Mouse (Mus musculus) liver, adult 2 months (tissue): ENCODE data around the gene Gm20388. TPM values are rescaled to one million over a fixed set of nuclear protein-coding genes. Genes with fewer than 3 reads are reported as not detected.
A peak's percentile ranks its signal among the peaks of the same experiment; 100 is the strongest.

Source experiments
- DNase-seq: peaks from one replicate; pipeline ENCODE4 v3.0.0-alpha.2; 2011; ENCODE audit warnings: low read depth, low spot score; ENCODE audit errors: extremely low read depth
- H3K27ac ChIP-seq: fragments of 200-500 bp; replicated peaks from 2 replicates; pipeline ENCODE4 v1.5.1; 2012; ENCODE audit warnings: low read depth, mild to moderate bottlenecking, control low read depth, inconsistent platforms, low read length; ENCODE audit not compliant: insufficient read depth
- H3K27me3 ChIP-seq: fragments of 200-500 bp; 2 replicates; pipeline ENCODE4 v1.6.1; 2012; ENCODE audit warnings: mild to moderate bottlenecking, moderate library complexity, low read length, inconsistent platforms; ENCODE audit not compliant: control insufficient read depth, insufficient read depth
- H3K36me3 ChIP-seq: fragments of 200-500 bp; 2 replicates; pipeline ENCODE4 v1.6.1; 2012; ENCODE audit warnings: low read length, inconsistent platforms; ENCODE audit not compliant: control insufficient read depth, insufficient read depth
- H3K4me1 ChIP-seq: fragments of 200-500 bp; 2 replicates; pipeline ENCODE4 v1.6.1; 2011; ENCODE audit warnings: low read length; ENCODE audit not compliant: control insufficient read depth, insufficient read depth
- H3K4me3 ChIP-seq: fragments of 200-500 bp; 2 replicates; pipeline ENCODE4 v1.5.1; 2011; ENCODE audit warnings: low read depth, mild to moderate bottlenecking, control low read depth, low read length, moderate library complexity; ENCODE audit not compliant: insufficient read depth
- H3K79me2 ChIP-seq: fragments of 200-500 bp; 2 replicates; pipeline ENCODE4 v1.6.1; 2012; ENCODE audit warnings: inconsistent platforms, mild to moderate bottlenecking, low read length, moderate library complexity; ENCODE audit not compliant: control insufficient read depth, insufficient read depth
- H3K9ac ChIP-seq: fragments of 200-500 bp; 2 replicates; pipeline ENCODE4 v1.6.1; 2012; ENCODE audit warnings: low read depth, mild to moderate bottlenecking, control low read depth, inconsistent platforms, low read length
- CTCF ChIP-seq: fragments of 200-500 bp; IDR thresholded peaks from 2 replicates; pipeline ENCODE4 v1.5.1; 2011; ENCODE audit warnings: low read depth, low read length, control low read depth
- POLR2A ChIP-seq: fragments of 200-500 bp; IDR thresholded peaks from 2 replicates; pipeline ENCODE4 v1.6.1; 2011; ENCODE audit warnings: low read length, control low read depth; ENCODE audit not compliant: insufficient read depth; ENCODE audit errors: extremely low read depth
- WGBS: fragments of 180-500 bp; shearing (Covaris S2); methylation state at CpG from one replicate; pipeline ENCODE4 v1.1.7; 2018; 5-methylcytosine and 5-hydroxymethylcytosine counted together
- polyA plus RNA-seq: library from polyadenylated mRNA; depleted of rRNA; stranded (reverse); fragments of >200 nt; gene quantifications from 2 replicates; pipeline ENCODE4 v1.2.3, GENCODE M21; 2012
- total RNA-seq: library from RNA; depleted of rRNA; stranded (reverse); fragments of >200 nt; gene quantifications from 2 replicates; pipeline ENCODE4 v1.2.3, GENCODE M21; 2014

The Gm20388 gene
- total and polyA plus RNA-seq, 2 experiments: 6.4 to 19.9 TPM

- WGBS: 88% methylated on average over 14 of the region's 14 CpGs
- Histone ChIP-seq H3K27me3 (no peaks in the 10 kb centered on the region), H3K79me2 (no peaks in the 10 kb centered on the region), H3K4me3 (no peak overlapping the region), H3K9ac (no peak overlapping the region), H3K27ac (no peak overlapping the region), H3K36me3 (no peaks in the 10 kb centered on the region), H3K4me1 (peaks cover 4% of the 10 kb centered on the region; the same call in 1 of the 2 replicates)
- no peak for DNase-seq
- no peak for TF ChIP-seq POLR2A
- peak; percentile 52; the same call in 1 of the 2 replicates for TF ChIP-seq CTCF
These were observed 1514.0 kb downstream of the Gm20388 start for GRCm38 (mm10) chr8:121424600-121424999.

- no peak for TF ChIP-seq CTCF
- TF ChIP-seq POLR2A: no peak
- no peaks in the 10 kb centered on the region for H3K27me3 ChIP-seq
- WGBS: 42% methylated on average over 8 of the region's 8 CpGs
- peak; percentile 45 for DNase-seq
- H3K36me3 ChIP-seq: no peaks in the 10 kb centered on the region
- no peak overlapping the region for H3K4me3 ChIP-seq
- no peak overlapping the region for H3K27ac ChIP-seq
- H3K9ac ChIP-seq: no peak overlapping the region
- H3K79me2 ChIP-seq: no peaks in the 10 kb centered on the region
- no peaks in the 10 kb centered on the region for H3K4me1 ChIP-seq
These were observed 1520.9 kb downstream of the Gm20388 start for GRCm38 (mm10) chr8:121431499-121431898.

DNA sequence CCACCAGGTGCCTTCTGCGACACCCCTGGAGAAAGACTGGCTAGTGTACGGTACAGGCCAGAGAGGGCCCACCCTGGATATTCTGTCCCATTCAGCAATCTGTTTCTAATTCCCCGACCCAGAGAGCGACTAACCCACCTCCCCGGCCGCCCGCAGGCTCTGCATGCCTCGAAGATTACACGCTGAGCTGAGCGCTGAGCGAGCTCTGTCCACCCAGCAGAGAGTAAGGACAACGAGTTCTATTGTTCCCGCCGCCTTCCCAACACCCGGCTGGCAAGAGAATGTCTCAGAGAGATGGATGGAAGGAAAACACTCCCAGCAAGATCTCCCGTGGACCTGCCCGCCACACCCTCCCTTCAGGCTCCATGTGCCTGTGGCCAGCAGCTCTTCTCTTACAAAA, 1522.8 kb downstream of the Gm20388 start:
- no peaks in the 10 kb centered on the region for H3K36me3 ChIP-seq
- no peaks in the 10 kb centered on the region for H3K27me3 ChIP-seq
- WGBS: 61% methylated on average over 17 of the region's 17 CpGs
- no peaks in the 10 kb centered on the region for H3K4me1 ChIP-seq
- H3K9ac ChIP-seq: no peak overlapping the region
- no peaks in the 10 kb centered on the region for H3K79me2 ChIP-seq
- no peak overlapping the region for H3K4me3 ChIP-seq
- no peak for DNase-seq
- no peak overlapping the region for H3K27ac ChIP-seq
- TF ChIP-seq CTCF (no peak), POLR2A (no peak)

DNA sequence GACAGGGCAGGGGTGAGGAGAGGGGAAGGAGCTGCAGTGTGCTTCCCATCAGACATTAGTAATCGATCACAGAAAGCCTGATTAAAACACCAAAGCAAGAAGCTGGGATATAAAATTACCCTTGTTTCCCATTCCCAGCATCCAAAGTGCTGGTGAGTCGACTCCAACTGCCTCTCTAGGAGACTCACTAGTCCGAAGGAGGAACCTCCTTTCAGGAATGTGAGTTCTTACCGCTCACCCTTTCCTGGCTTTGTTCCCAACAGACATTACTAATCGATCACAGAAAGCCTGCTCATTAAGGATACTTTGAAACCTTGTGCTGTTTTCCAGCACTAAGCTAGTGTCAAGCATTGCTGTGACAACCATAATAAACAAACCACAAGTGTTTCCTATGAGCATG, 1526.0 kb downstream of the Gm20388 start:
- H3K79me2 ChIP-seq: no peaks in the 10 kb centered on the region
- H3K36me3 ChIP-seq: no peaks in the 10 kb centered on the region
- H3K27ac ChIP-seq: no peak overlapping the region
- no peaks in the 10 kb centered on the region for H3K4me1 ChIP-seq
- DNase-seq: peak; percentile 23
- TF ChIP-seq POLR2A (no peak), CTCF (no peak)
- H3K4me3 ChIP-seq: no peak overlapping the region
- H3K9ac ChIP-seq: no peak overlapping the region
- no peaks in the 10 kb centered on the region for H3K27me3 ChIP-seq
- 64% methylated on average over 5 of the region's 5 CpGs for WGBS

DNA sequence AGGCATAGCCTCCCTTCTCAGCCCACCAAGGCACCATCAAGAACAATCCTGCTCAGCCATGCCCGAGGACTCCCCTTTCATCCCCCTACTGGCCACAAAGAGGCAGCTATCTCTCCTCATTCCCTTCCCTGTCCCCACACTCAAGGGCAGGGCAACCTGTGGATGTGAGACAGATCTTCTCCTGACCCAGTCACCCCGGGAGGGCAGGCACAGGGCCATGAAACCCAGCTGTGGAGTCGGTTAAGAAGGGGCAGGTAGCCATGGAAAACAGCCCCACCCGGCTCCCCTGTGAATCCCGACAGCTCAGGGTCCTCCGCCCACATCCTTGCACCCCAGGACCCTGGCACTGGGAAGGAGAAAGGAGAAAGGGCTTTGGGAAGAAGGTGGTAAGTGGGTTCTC, 1526.9 kb downstream of the Gm20388 start:
- no peak overlapping the region for H3K9ac ChIP-seq
- no peaks in the 10 kb centered on the region for H3K27me3 ChIP-seq
- H3K4me1 ChIP-seq: no peaks in the 10 kb centered on the region
- 68% methylated on average over 6 of the region's 6 CpGs for WGBS
- DNase-seq: no peak
- H3K4me3 ChIP-seq: no peak overlapping the region
- TF ChIP-seq POLR2A: no peak
- no peak for TF ChIP-seq CTCF
- no peaks in the 10 kb centered on the region for H3K36me3 ChIP-seq
- H3K27ac ChIP-seq: no peak overlapping the region
- H3K79me2 ChIP-seq: no peaks in the 10 kb centered on the region

DNA sequence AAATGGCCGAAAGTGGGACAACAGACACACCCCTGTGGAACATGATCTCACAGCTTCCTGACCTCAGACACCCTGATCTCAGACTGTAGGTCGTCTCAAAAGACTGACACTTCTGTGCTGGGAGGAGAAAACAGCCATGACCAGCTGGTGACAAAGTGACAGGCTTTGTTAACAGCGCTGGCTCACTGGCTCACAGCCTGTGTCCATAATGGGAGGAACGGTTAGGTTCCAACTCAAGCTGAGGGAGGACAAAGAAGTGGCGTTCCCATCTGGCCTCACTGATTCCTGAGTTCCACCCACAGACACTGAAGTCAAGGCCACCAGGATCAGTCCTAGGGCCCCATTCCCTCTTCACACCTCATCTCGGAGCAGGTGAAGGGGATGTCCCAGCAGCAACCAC, 1527.5 kb downstream of the Gm20388 start:
- Histone ChIP-seq H3K27me3 (no peaks in the 10 kb centered on the region), H3K4me1 (no peaks in the 10 kb centered on the region), H3K79me2 (no peaks in the 10 kb centered on the region), H3K27ac (no peak overlapping the region), H3K9ac (no peak overlapping the region), H3K4me3 (no peak overlapping the region), H3K36me3 (no peaks in the 10 kb centered on the region)
- DNase-seq: no peak
- no peak for TF ChIP-seq POLR2A
- TF ChIP-seq CTCF: no peak
- WGBS: 65% methylated on average over 6 of the region's 6 CpGs
